Mouse (Mus musculus) layer of hippocampus, adult 9-10 months (tissue): Measurements from ENCODE around the gene Osbpl2.

Experiments
- DNase-seq: peaks from one replicate; pipeline ENCODE4 v3.0.0; 2022; ENCODE audit warnings: low spot score

Osbpl2 gene

GRCm38 (mm10) chr2:180118661-180119438 lies at the start of gene Osbpl2:
Gene Osbpl2, plus strand, starts transcription at chr2:180119306.
- peak; percentile 97 for DNase-seq

- no peak for DNase-seq
Observed at GRCm38 (mm10) chr2:180069770-180070480, 49.2 kb upstream of the Osbpl2 start.

- DNase-seq: peak; percentile 87
Observed at GRCm38 (mm10) chr2:180070481-180071453, 48.3 kb upstream of the Osbpl2 start, which contains the start of gene Mtg2. Gene Mtg2, plus strand, starts transcription at chr2:180070588.

GRCm38 (mm10) chr2:180071671-180072070 lies 47.4 kb upstream of the Osbpl2 start:
- DNase-seq: no peak

GRCm38 (mm10) chr2:180072886-180073285 lies 46.2 kb upstream of the Osbpl2 start:
- DNase-seq: no peak

GRCm38 (mm10) chr2:180077622-180078021 lies 41.5 kb upstream of the Osbpl2 start:
- DNase-seq: no peak

GRCm38 (mm10) chr2:180080680-180081079 lies 38.4 kb upstream of the Osbpl2 start:
- no peak for DNase-seq

GRCm38 (mm10) chr2:180083063-180083462 lies 36.0 kb upstream of the Osbpl2 start:
- DNase-seq: no peak

GRCm38 (mm10) chr2:180084565-180084964 lies 34.5 kb upstream of the Osbpl2 start:
- no peak for DNase-seq

- DNase-seq: no peak
Observed at GRCm38 (mm10) chr2:180085926-180086636, 33.0 kb upstream of the Osbpl2 start.

- no peak for DNase-seq
Observed at GRCm38 (mm10) chr2:180086637-180087027, 32.5 kb upstream of the Osbpl2 start.

- no peak for DNase-seq
Observed at GRCm38 (mm10) chr2:180087472-180087871, 31.6 kb upstream of the Osbpl2 start.

- DNase-seq: no peak
Observed at GRCm38 (mm10) chr2:180090285-180090684, 28.8 kb upstream of the Osbpl2 start.

GRCm38 (mm10) chr2:180095711-180096110 lies 23.4 kb upstream of the Osbpl2 start:
- no peak for DNase-seq

GRCm38 (mm10) chr2:180097585-180097984 lies 21.5 kb upstream of the Osbpl2 start:
- no peak for DNase-seq

- DNase-seq: no peak
Observed at GRCm38 (mm10) chr2:180098167-180098566, 20.9 kb upstream of the Osbpl2 start.

GRCm38 (mm10) chr2:180099529-180099928 lies 19.6 kb upstream of the Osbpl2 start:
- DNase-seq: no peak

- no peak for DNase-seq
Observed at GRCm38 (mm10) chr2:180103151-180103977, 15.7 kb upstream of the Osbpl2 start.

GRCm38 (mm10) chr2:180103978-180104658 lies 15.0 kb upstream of the Osbpl2 start, which contains the start of gene Hrh3:
Gene Hrh3, minus strand, starts transcription at chr2:180104488.
- DNase-seq: no peak
